In genomic region chr2:78656668-78657067, GRCm38 (mm10) we compare ENCODE assay signal across 16 mouse cellular contexts.
A peak's percentile ranks its signal among the peaks of the same experiment; 100 is the strongest.
DNase-seq lines count a peak whose midpoint lies in the region; ATAC-seq lines count a peak whose summit lies in the region.
"Had no signal": no experiment of that assay in that cellular context is flagged by ENCODE, and none has a peak within 500 bp of the region (broad histone marks: within the 10 kb centered on the region; RNA-seq: fewer than 3 reads in every experiment).

No protein-coding gene starts in this region.

- peak; percentile 91 for ATAC-seq in frontal cortex, adult (ENCODE audit: low TSS enrichment)

- peak; percentile 16 for DNase-seq in cerebellum, adult 8-10 months
- DNase-seq in cerebellum, postnatal 4 days (ENCODE audit: low spot score in 2 of 2), result no peak
- no peak for DNase-seq in frontal cortex, postnatal 10 days (ENCODE audit: low spot score in 2 of 2)
- DNase-seq in right cerebral cortex, adult 2 months (ENCODE audit: low spot score in 2 of 2), result peak; percentile 16 to 17
- no peak for DNase-seq in right cerebral cortex, postnatal 10 days (ENCODE audit: low spot score in 2 of 2)
- DNase-seq in thymus, adult 18-20 months, result no peak
- DNase-seq in kidney, adult 18-20 months, result no peak
- DNase-seq: heart, adult 11 months; heart, postnatal 4 days; kidney, adult 2 months; kidney, postnatal 36 days; lung, adult 18-20 months; lung, postnatal 4 days; spleen, adult 18-20 months; thymus, adult 2 months had no signal

Comparison
In these comparisons a context has a peak if more than half of its experiments do, and no peak if none do; other contexts are left out.
1. DNase-seq: peak in cerebellum, adult 8-10 months (single experiment) and right cerebral cortex, adult 2 months (2 of 2); none in cerebellum, postnatal 4 days (0 of 2), frontal cortex, postnatal 10 days (0 of 2), right cerebral cortex, postnatal 10 days (0 of 2), thymus, adult 18-20 months (0 of 2) and kidney, adult 18-20 months (single experiment).